Mouse (Mus musculus) hindbrain, embryonic 13.5 days (tissue): Measurements from ENCODE around the gene Actr8. TPM values are rescaled to one million over a fixed set of nuclear protein-coding genes. Genes with fewer than 3 reads are reported as not detected.

Experiments used
- ATAC-seq: fragments of 200-750 bp; cut with Nextera tagmentation; 2 replicates; pipeline ENCODE4 v1.8.0; 2017; ENCODE audit warnings: moderate TSS enrichment; ENCODE audit not compliant: low FRiP score
- H3K27ac ChIP-seq: fragments of 300-500 bp; sonication (generic); 2 replicates; pipeline ENCODE4 v1.5.1; 2015; ENCODE audit warnings: inconsistent platforms, mild to moderate bottlenecking, moderate library complexity
- H3K27me3 ChIP-seq: fragments of 300-500 bp; sonication (generic); 2 replicates; pipeline ENCODE4 v1.6.1; 2015; ENCODE audit warnings: mild to moderate bottlenecking, inconsistent platforms
- H3K36me3 ChIP-seq: fragments of 300-500 bp; sonication (generic); 2 replicates; pipeline ENCODE4 v1.6.1; 2015; ENCODE audit warnings: mild to moderate bottlenecking, inconsistent platforms
- H3K4me1 ChIP-seq: fragments of 300-500 bp; sonication (generic); replicated peaks from 2 replicates; pipeline ENCODE4 v1.6.1; 2015; ENCODE audit warnings: inconsistent platforms
- H3K4me2 ChIP-seq: fragments of 300-500 bp; sonication (generic); 2 replicates; pipeline ENCODE4 v1.6.1; 2015; ENCODE audit warnings: inconsistent platforms, mild to moderate bottlenecking, moderate library complexity
- H3K4me3 ChIP-seq: fragments of 300-500 bp; sonication (generic); 2 replicates; pipeline ENCODE4 v1.5.1; 2015; ENCODE audit warnings: mild to moderate bottlenecking, inconsistent platforms
- H3K9ac ChIP-seq: fragments of 300-500 bp; sonication (generic); 2 replicates; pipeline ENCODE4 v1.6.1; 2015; ENCODE audit warnings: mild to moderate bottlenecking, inconsistent platforms
- H3K9me3 ChIP-seq: fragments of 300-500 bp; sonication (generic); 2 replicates; pipeline ENCODE4 v1.6.1; 2016; ENCODE audit warnings: inconsistent platforms
- WGBS: fragments of 180-500 bp; shearing (Covaris S2); methylation state at CpG from one replicate; pipeline ENCODE4 v1.1.7; 2015; 5-methylcytosine and 5-hydroxymethylcytosine counted together
- polyA plus RNA-seq: library from polyadenylated mRNA; unstranded; fragments of >200 nt; fragmentation: Nextera tagmentation; extraction: Ambion mirVana; gene quantifications from 2 replicates; pipeline ENCODE4 v1.2.1, GENCODE M21; 2015

Gene Actr8
- polyA plus RNA-seq, 1 experiment from 2014 or later: 83.9 TPM

- Histone ChIP-seq H3K27me3 (0 out of 2 replicates have a peak, but pooled peaks cover 4% of the 10 kb centered on the region), H3K9ac (peak within 1 kb of the TSS; percentile 91), H3K27ac (peak within 1 kb of the TSS; percentile 93), H3K9me3 (no peaks in the 10 kb centered on the region), H3K4me3 (peak within 1 kb of the TSS; percentile 90), H3K36me3 (peaks cover 35% of the 10 kb centered on the region), H3K4me2 (peak within 1 kb of the TSS; percentile 81), H3K4me1 (peaks cover 31% of the 10 kb centered on the region)
- under 1% methylated on average over 49 of the region's 49 CpGs for WGBS
- peak; percentile 100 for ATAC-seq
These were observed 9.9 kb upstream of the Actr8 start, which contains the start of gene Selenok for GRCm38 (mm10) chr14:29968075-29968821. Gene Selenok (plus strand): TSS chr14:29968308.

DNA sequence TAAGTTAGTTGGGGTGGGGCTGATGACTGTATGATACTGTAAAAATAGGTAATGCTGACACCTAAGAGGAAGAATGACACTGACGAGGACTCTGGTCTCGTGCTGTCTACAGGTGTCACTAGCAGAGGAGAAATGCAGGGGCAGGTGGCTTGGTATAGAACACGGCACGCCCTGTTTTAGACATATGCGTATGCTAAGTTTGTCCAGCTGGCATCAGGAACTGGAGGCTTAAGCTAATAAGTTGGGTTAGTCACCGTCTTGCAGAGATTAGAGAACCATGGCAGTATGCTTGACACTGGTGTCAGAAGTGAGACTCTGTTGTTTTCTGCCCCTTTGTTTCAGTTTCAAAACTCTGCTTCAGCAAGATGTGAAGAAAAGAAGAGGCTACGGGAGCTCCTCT, 6.7 kb upstream of the Actr8 start:
- Histone ChIP-seq H3K9ac (no peak overlapping the region), H3K4me1 (peaks cover 31% of the 10 kb centered on the region), H3K4me3 (no peak overlapping the region), H3K27me3 (no peaks in the 10 kb centered on the region), H3K9me3 (no peaks in the 10 kb centered on the region), H3K4me2 (no peak overlapping the region), H3K27ac (no peak overlapping the region), H3K36me3 (peaks cover 62% of the 10 kb centered on the region)
- 97% methylated on average over 7 of the region's 7 CpGs for WGBS
- no peak for ATAC-seq

DNA sequence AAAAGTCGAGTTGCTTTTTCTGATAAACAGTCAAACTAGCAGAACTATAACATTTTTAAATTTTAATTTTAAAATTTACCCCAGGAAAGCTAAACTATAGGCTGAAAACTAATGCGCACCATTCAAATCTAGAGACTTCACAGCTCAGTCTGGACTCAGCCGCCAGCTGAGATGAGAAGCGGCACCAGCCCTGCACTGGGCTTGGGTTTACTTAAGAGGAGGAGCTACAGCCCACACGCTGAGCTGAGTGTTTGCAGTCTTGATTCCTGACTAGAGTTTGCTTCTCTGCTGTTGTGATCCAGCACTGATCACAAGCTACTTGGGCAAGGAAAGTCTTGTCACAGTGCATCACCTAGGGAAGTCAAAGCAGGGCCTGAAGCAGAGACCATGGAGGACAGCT, 6.1 kb upstream of the Actr8 start:
- Histone ChIP-seq H3K9me3 (no peaks in the 10 kb centered on the region), H3K4me1 (peaks cover 31% of the 10 kb centered on the region), H3K36me3 (peaks cover 68% of the 10 kb centered on the region), H3K4me3 (no peak overlapping the region), H3K9ac (no peak overlapping the region), H3K4me2 (no peak overlapping the region), H3K27me3 (no peaks in the 10 kb centered on the region), H3K27ac (no peak overlapping the region)
- WGBS: 88% methylated on average over 5 of the region's 5 CpGs
- ATAC-seq: no peak

DNA sequence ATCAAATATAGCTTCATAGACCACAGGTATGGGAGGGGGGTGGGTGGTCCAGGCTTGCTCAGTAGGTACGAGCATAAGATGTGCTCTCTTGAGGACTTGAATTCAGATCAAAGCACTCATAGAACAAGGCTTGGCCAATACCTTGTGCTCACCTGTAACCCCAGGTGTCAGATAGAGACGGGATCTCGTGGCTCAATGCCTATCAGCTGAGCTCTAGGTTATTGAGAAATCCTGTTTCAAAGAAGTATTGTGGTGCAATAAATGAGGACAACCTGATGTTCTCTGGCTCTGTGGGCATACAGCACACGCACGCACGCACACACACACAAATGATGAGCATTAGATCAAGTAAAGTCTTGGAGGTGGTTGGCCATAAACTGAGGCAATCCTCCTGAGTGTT, 1.2 kb upstream of the Actr8 start:
- Histone ChIP-seq H3K27me3 (no peaks in the 10 kb centered on the region), H3K4me1 (peaks cover 11% of the 10 kb centered on the region), H3K9ac (no peak overlapping the region), H3K4me2 (no peak overlapping the region), H3K4me3 (no peak overlapping the region), H3K27ac (no peak overlapping the region), H3K9me3 (no peaks in the 10 kb centered on the region), H3K36me3 (peaks cover 66% of the 10 kb centered on the region)
- no peak for ATAC-seq
- 95% methylated on average over 6 of the region's 6 CpGs for WGBS

DNA sequence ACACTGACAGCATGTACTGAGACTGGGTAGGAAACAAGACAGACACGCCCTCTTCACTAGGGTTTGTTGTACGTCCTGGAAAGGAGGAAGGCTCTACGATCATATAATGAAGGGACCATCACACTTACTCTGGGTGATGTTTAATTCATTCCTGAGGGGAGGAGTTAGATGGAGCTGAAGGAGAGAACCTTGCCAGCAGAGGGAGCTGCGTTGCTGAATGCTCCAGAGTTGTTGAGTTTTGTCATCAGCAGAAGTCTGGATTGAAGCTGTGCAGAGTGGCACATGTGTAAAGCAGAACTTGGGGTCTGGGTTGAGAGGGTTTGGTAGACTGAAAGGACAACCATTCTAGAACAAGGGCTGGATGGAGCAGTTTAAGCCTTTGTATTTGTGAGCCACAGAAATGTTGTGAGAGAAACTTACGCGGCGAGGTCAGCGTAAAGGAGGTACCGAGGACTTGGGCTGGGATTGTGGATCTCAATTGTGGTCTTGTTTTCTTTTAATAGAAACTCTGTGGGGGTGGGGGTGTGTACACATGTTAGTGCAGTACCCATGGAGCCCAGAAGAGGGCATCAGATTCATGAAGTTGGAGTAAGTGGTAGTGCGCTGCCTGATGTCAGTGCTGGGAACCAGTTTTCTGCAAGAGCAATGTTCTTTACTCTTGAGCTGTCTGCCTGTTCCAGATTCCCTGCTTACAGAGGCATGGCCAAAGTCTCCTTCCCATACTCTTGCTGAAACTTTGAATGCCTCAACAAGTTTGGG, 2.5 kb downstream of the Actr8 start:
- WGBS: 97% methylated on average over 10 of the region's 10 CpGs
- no peak for ATAC-seq
- no peak overlapping the region for H3K9ac ChIP-seq
- no peak overlapping the region for H3K4me2 ChIP-seq
- H3K27ac ChIP-seq: no peak overlapping the region
- H3K4me1 ChIP-seq: peaks cover 11% of the 10 kb centered on the region
- peaks cover 69% of the 10 kb centered on the region for H3K36me3 ChIP-seq
- no peak overlapping the region for H3K4me3 ChIP-seq
- no peaks in the 10 kb centered on the region for H3K27me3 ChIP-seq
- H3K9me3 ChIP-seq: no peaks in the 10 kb centered on the region

DNA sequence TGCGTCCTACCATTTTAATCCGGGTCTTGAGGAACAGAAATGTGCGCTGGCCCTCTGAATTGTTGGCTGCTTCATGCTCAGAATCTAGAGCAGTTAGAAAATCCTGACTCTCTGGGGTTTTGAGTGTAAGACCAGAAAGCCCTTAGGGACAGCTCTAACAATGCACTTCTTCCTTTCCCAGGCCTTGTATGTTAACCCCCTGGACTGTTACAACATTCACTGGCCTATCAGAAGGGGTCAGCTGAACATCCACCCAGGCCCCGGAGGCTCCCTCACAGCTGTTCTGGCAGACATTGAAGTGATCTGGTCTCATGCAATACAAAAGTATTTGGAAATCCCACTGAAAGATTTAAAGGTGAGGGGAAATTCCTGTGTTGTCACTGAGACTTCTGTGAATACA, 8.0 kb downstream of the Actr8 start:
- H3K27me3 ChIP-seq: no peaks in the 10 kb centered on the region
- no peak overlapping the region for H3K4me3 ChIP-seq
- H3K4me2 ChIP-seq: no peak overlapping the region
- no peak overlapping the region for H3K9ac ChIP-seq
- 95% methylated on average over 4 of the region's 4 CpGs for WGBS
- H3K4me1 ChIP-seq: no peaks in the 10 kb centered on the region
- no peak for ATAC-seq
- no peaks in the 10 kb centered on the region for H3K9me3 ChIP-seq
- H3K36me3 ChIP-seq: peaks cover 100% of the 10 kb centered on the region
- H3K27ac ChIP-seq: no peak overlapping the region

GRCm38 (mm10) chr14:29987276-29987675, 9.1 kb downstream of the Actr8 start:
- Histone ChIP-seq H3K4me1 (no peaks in the 10 kb centered on the region), H3K27me3 (no peaks in the 10 kb centered on the region), H3K4me3 (no peak overlapping the region), H3K27ac (no peak overlapping the region), H3K9ac (no peak overlapping the region), H3K36me3 (peaks cover 100% of the 10 kb centered on the region), H3K4me2 (no peak overlapping the region), H3K9me3 (no peaks in the 10 kb centered on the region)
- ATAC-seq: no peak
- 98% methylated on average over 6 of the region's 6 CpGs for WGBS

- Histone ChIP-seq H3K27ac (no peak overlapping the region), H3K4me1 (no peaks in the 10 kb centered on the region), H3K9ac (no peak overlapping the region), H3K4me3 (no peak overlapping the region), H3K36me3 (peaks cover 100% of the 10 kb centered on the region), H3K4me2 (no peak overlapping the region), H3K9me3 (no peaks in the 10 kb centered on the region), H3K27me3 (no peaks in the 10 kb centered on the region)
- 94% methylated on average over 9 of the region's 9 CpGs for WGBS
- ATAC-seq: no peak
These were observed 9.6 kb downstream of the Actr8 start for GRCm38 (mm10) chr14:29987739-29988138.

- H3K9me3 ChIP-seq: no peaks in the 10 kb centered on the region
- no peak overlapping the region for H3K4me3 ChIP-seq
- peaks cover 100% of the 10 kb centered on the region for H3K36me3 ChIP-seq
- no peaks in the 10 kb centered on the region for H3K27me3 ChIP-seq
- no peak overlapping the region for H3K4me2 ChIP-seq
- H3K4me1 ChIP-seq: no peaks in the 10 kb centered on the region
- no peak for ATAC-seq
- H3K9ac ChIP-seq: no peak overlapping the region
- no peak overlapping the region for H3K27ac ChIP-seq
- 96% methylated on average over 4 of the region's 4 CpGs for WGBS
These were observed 10.2 kb downstream of the Actr8 start for GRCm38 (mm10) chr14:29988337-29988736.

DNA sequence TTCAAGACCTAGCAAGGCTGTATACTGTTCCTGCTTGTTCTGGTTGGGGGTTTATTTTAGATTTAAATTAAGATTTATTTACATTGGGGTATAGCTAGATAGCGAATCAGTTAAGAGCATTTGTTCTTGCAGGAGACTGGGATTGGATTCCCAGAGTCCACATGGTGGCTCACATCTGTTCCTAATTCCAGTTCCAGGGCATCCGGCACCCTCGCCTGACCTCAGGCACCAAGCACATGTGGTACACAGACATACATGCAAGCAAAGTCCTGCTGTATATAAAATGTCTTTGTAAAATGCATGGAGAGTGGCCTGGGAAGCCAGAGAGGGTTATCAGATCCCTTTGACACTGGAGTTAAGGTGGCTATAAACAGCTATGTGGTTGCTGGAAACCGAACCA, 16.8 kb downstream of the Actr8 start:
- H3K36me3 ChIP-seq: peaks cover 76% of the 10 kb centered on the region

DNA sequence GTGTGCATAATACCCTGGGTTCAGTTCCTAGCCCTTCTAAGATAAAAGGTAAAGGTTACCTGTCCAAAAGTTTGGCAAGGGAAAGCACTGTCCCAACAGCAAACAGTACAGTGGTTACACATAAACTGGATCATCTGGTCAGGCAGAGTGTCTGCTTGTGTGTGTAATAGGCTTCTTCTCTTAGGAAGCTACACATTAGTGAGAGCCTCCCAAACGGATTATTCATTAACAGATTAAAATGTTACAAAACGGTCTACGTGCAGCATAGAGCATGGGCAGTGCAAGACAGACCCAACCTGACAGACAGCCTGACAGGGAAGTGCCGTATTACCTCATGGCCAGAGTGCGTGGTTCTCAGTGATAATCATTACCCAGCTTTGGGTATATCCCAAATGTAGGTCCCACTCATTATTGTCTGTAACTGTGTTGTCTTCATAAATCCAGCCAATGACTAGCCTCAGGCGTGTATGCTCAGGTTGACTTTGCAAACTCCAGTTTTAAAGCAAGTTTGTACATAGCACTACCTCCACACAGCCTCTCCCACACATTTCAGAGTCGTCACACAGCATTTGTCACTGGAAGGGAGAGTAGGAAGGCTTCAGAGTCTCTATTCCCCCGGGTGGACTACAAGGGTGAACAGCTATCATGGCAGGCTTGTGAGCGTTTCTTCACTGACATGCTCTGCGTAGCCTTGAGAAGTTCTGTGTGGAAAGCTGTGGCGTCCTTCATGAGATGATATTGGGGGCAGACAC, 18.0 kb downstream of the Actr8 start:
- no peak for ATAC-seq
- Histone ChIP-seq H3K27me3 (no peaks in the 10 kb centered on the region), H3K9me3 (no peaks in the 10 kb centered on the region), H3K4me2 (no peak overlapping the region), H3K4me3 (no peak overlapping the region), H3K4me1 (no peaks in the 10 kb centered on the region), H3K27ac (no peak overlapping the region), H3K36me3 (peaks cover 64% of the 10 kb centered on the region), H3K9ac (no peak overlapping the region)
- 94% methylated on average over 11 of the region's 11 CpGs for WGBS

More for the DNA sequence above, 16.8 kb downstream of the Actr8 start:
- no peak overlapping the region for H3K4me2 ChIP-seq
- no peaks in the 10 kb centered on the region for H3K9me3 ChIP-seq
- H3K4me1 ChIP-seq: no peaks in the 10 kb centered on the region
- no peak overlapping the region for H3K9ac ChIP-seq
- ATAC-seq: no peak
- no peak overlapping the region for H3K4me3 ChIP-seq
- H3K27ac ChIP-seq: no peak overlapping the region
- WGBS: 86% methylated on average over 4 of the region's 4 CpGs
- H3K27me3 ChIP-seq: no peaks in the 10 kb centered on the region

GRCm38 (mm10) chr14:29997345-29997744, 19.2 kb downstream of the Actr8 start:
- ATAC-seq: no peak
- no peak overlapping the region for H3K27ac ChIP-seq
- no peaks in the 10 kb centered on the region for H3K4me1 ChIP-seq
- no peaks in the 10 kb centered on the region for H3K27me3 ChIP-seq
- peaks cover 53% of the 10 kb centered on the region for H3K36me3 ChIP-seq
- no peak overlapping the region for H3K4me2 ChIP-seq
- H3K4me3 ChIP-seq: no peak overlapping the region
- no peak overlapping the region for H3K9ac ChIP-seq
- H3K9me3 ChIP-seq: no peaks in the 10 kb centered on the region
